Mouse (Mus musculus) C2C12 (cell line): ENCODE results near the gene Tmem17.

Experiments used
- CTCF ChIP-seq: IDR thresholded peaks from one replicate; pipeline ENCODE4 v1.5.1; 2011; ENCODE audit not compliant: control insufficient read depth, insufficient read depth, insufficient read length
- MYOD1 ChIP-seq: IDR thresholded peaks from one replicate; pipeline ENCODE4 v1.6.1; 2011; ENCODE audit warnings: low read depth; ENCODE audit not compliant: control insufficient read depth, insufficient read length

DNA sequence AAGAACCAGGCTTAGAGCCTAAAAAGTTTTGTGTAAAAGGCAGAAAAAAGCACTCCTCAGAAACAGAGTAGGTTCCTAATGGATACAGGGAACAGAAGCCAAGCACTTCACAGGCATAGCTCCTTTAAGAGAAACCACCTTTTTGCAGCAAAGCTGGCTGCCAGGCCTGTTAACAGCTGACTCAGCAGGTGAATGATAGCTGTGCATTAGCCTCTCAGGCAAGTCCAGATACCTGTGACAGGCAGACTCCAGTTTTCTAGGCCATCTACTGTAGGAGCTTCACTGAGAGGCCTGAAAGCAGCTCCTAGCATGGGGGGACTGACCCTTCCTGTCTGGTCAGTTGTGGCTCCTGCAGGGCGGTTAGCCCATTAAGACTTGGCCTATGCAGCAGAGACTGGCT is 28.7 kb downstream of the Tmem17 start:
- TF ChIP-seq CTCF (no peak), MYOD1 (no peak)
